Mouse (Mus musculus): Measurements from ENCODE around the gene Swap70. TPM values are rescaled to one million over a fixed set of nuclear protein-coding genes. Genes with fewer than 3 reads are reported as not detected.
A peak's percentile ranks its signal among the peaks of the same experiment; 100 is the strongest.
"Not testable (repeated sequence)": the region's sequence is repeated elsewhere in the genome, so short reads cannot be mapped to it uniquely, and the experiment has no call there.

The Swap70 gene
- polyA plus RNA-seq, 1 experiment, result 2.2 TPM

DNA sequence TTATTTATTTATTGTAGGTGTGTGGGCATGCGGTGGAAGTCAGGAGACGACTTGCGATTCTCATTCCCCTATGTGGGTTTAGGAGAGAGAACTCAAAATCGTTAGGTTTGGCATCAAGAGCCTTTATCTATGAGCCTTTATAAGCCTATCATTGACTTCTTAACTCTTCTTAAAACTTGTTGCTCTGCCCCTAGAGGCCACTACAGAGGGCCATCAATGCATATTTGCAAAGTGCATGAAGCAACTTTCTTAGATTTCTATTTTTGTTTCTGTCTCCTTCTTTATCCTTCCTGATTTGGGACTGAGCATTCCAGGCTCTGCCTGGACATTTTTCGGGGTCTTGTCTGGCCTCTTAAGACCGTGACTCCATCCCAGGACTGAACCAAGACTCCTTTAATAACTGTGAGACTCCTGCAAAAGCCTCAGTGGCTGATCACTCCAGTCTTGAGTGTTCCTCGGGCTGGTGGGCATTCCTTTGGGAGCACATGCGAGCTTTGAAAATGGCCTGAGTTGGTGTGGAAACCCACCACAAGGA is 393 bp upstream of the Swap70 start:
- TF ChIP-seq CTCF (IDR thresholded peaks at IDR 0.05; ENCODE audit: control insufficient read depth, insufficient read depth, insufficient replicate concordance, low read depth, low read length), result no peak
- no peak for TF ChIP-seq POLR2A (IDR thresholded peaks at IDR 0.05; ENCODE audit: control insufficient read depth, low read depth, low read length)
- Histone ChIP-seq H3K36me3 (ENCODE audit: control insufficient read depth, insufficient read depth, low read length) (no peaks in the 10 kb centered on the region), H3K27me3 (ENCODE audit: control insufficient read depth, insufficient read depth, low read length) (no peaks in the 10 kb centered on the region; the same call in 1 of the 2 replicates), H3K27ac (ENCODE audit: control insufficient read depth, insufficient read depth, low read depth, low read length) (peak overlapping the region; percentile 15), H3K4me1 (ENCODE audit: control insufficient read depth, insufficient read depth, low read length) (peaks cover 7% of the 10 kb centered on the region), H3K4me3 (ENCODE audit: control insufficient read depth, low read depth, low read length) (peak overlapping the region; percentile 99)

DNA sequence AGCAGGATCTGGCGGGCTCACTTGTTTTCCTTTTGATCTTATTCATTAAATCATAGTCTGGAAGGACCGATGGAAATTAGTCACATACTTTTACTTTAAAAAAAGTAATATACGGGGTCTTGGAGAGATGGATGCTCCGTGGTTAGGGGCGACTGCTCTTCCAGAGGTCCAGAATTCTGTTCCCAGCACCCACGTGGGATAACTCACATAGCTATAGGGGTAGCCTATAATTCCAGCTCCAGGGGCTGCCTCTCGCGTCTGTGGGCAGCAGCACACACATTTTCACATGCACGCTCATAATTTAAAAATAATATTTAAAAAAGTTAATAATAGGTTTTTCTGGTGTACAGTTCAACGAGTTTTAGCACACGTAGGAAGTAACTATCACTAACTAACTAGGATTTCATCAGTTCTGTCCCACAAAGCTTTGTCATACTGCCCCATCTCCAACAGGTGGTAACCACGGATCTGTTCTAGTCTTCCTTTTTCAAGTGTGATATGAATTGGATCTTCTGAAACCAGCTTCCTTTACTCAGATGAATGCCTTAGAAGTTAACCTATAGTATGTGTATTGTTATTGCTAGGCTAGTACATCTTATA is 1.2 kb downstream of the Swap70 start:
- no peak for TF ChIP-seq POLR2A (IDR thresholded peaks at IDR 0.05; ENCODE audit: control insufficient read depth, low read depth, low read length)
- TF ChIP-seq CTCF (IDR thresholded peaks at IDR 0.05; ENCODE audit: control insufficient read depth, insufficient read depth, insufficient replicate concordance, low read depth, low read length), result no peak
- Histone ChIP-seq H3K27ac (ENCODE audit: control insufficient read depth, insufficient read depth, low read depth, low read length) (no peak overlapping the region), H3K36me3 (ENCODE audit: control insufficient read depth, insufficient read depth, low read length) (no peaks in the 10 kb centered on the region), H3K27me3 (ENCODE audit: control insufficient read depth, insufficient read depth, low read length) (no peaks in the 10 kb centered on the region; the same call in 1 of the 2 replicates), H3K4me1 (ENCODE audit: control insufficient read depth, insufficient read depth, low read length) (peaks cover 7% of the 10 kb centered on the region), H3K4me3 (ENCODE audit: control insufficient read depth, low read depth, low read length) (no peak overlapping the region)

DNA sequence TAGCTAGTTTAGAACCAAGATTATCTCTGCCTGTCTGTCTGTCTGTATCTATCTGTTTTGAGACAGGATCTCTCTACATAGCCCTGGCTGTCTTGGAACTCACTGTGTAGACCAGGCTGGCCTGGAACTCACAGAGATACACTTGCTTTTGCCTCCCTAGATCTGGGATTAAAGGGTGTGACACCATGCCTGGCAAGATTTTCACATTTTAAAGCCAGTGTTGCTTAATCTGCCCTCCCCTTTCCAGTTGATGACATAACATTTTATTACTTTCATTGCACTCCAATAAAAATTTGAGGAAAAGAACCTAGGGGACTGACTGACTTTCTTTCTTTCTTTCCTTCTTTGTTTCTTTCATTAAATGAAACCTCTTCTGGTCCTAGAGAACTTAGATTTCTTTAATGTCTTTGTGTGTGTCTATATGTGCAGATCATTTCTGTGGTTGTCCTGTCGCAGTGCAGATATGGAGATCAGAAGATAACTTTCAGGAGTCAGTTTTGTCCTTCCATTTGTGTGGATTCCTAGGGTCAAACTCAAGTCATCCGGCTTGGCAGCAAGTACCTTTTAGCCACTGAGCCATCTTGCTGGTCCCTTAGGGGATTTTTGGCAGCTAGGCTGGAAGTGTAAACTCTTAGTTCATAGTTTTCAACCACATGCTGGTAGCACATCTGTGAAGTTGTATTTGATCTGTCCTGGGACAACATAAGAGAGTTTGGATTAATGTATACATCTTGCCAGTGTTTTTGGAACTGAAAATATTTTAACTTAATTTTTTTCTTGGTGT is 2.4 kb downstream of the Swap70 start:
- Histone ChIP-seq H3K27ac (ENCODE audit: control insufficient read depth, insufficient read depth, low read depth, low read length) (no peak overlapping the region), H3K4me3 (ENCODE audit: control insufficient read depth, low read depth, low read length) (no peak overlapping the region), H3K36me3 (ENCODE audit: control insufficient read depth, insufficient read depth, low read length) (no peaks in the 10 kb centered on the region), H3K27me3 (ENCODE audit: control insufficient read depth, insufficient read depth, low read length) (no peaks in the 10 kb centered on the region; the same call in 1 of the 2 replicates), H3K4me1 (ENCODE audit: control insufficient read depth, insufficient read depth, low read length) (peaks cover 7% of the 10 kb centered on the region)
- TF ChIP-seq CTCF (IDR thresholded peaks at IDR 0.05; ENCODE audit: control insufficient read depth, insufficient read depth, insufficient replicate concordance, low read depth, low read length) (no peak), POLR2A (IDR thresholded peaks at IDR 0.05; ENCODE audit: control insufficient read depth, low read depth, low read length) (no peak)

DNA sequence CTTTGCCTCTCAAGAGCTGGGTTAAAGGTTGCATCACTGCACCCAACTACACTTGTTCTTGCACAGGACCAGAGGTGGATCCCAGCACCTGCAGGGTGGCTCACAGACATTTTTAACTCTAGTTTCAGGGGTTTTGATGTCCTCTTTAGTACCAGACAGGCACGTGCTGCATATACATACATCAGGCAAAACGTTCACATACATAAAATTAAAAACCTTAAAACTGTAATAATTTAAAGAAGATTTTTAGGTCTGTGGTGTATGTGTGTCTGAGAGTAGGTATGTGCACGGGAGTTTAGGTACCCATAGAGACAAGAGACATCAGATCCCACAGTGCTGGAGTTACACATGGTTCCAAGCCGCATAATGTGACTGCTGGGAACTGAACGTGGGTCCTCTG is 5.0 kb downstream of the Swap70 start:
- Histone ChIP-seq H3K27ac (ENCODE audit: control insufficient read depth, insufficient read depth, low read depth, low read length) (no peak overlapping the region), H3K4me3 (ENCODE audit: control insufficient read depth, low read depth, low read length) (no peak overlapping the region), H3K4me1 (ENCODE audit: control insufficient read depth, insufficient read depth, low read length) (peaks cover 7% of the 10 kb centered on the region), H3K27me3 (ENCODE audit: control insufficient read depth, insufficient read depth, low read length) (no peaks in the 10 kb centered on the region; the same call in 1 of the 2 replicates), H3K36me3 (ENCODE audit: control insufficient read depth, insufficient read depth, low read length) (no peaks in the 10 kb centered on the region)
- TF ChIP-seq POLR2A (IDR thresholded peaks at IDR 0.05; ENCODE audit: control insufficient read depth, low read depth, low read length) (no peak), CTCF (IDR thresholded peaks at IDR 0.05; ENCODE audit: control insufficient read depth, insufficient read depth, insufficient replicate concordance, low read depth, low read length) (no peak)

DNA sequence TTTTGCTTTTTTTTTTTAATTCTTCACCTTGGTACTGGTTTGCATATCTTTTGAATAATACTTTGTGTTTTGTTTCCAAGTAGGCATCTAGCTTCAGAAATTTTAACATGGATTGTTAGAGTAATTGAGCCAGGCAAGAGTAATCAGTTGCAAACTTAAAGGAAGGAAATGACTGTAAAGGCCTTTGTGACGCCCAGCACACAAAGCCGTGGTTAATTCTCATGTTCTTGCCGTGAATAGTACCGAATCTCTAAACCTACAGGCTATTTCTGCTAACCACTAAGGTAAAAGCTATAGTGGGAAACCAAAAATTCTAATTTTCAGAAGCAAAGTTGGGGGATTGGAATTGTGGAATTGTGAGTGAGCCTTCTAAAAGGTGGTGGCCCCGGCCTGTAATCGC is 8.5 kb downstream of the Swap70 start:
- no peak for TF ChIP-seq CTCF (IDR thresholded peaks at IDR 0.05; ENCODE audit: control insufficient read depth, insufficient read depth, insufficient replicate concordance, low read depth, low read length)
- no peak for TF ChIP-seq POLR2A (IDR thresholded peaks at IDR 0.05; ENCODE audit: control insufficient read depth, low read depth, low read length)
- H3K27me3 ChIP-seq (ENCODE audit: control insufficient read depth, insufficient read depth, low read length), result no peaks in the 10 kb centered on the region
- no peak overlapping the region for H3K4me3 ChIP-seq (ENCODE audit: control insufficient read depth, low read depth, low read length)
- H3K4me1 ChIP-seq (ENCODE audit: control insufficient read depth, insufficient read depth, low read length), result no peaks in the 10 kb centered on the region
- H3K27ac ChIP-seq (ENCODE audit: control insufficient read depth, insufficient read depth, low read depth, low read length), result no peak overlapping the region
- H3K36me3 ChIP-seq (ENCODE audit: control insufficient read depth, insufficient read depth, low read length), result no peaks in the 10 kb centered on the region

DNA sequence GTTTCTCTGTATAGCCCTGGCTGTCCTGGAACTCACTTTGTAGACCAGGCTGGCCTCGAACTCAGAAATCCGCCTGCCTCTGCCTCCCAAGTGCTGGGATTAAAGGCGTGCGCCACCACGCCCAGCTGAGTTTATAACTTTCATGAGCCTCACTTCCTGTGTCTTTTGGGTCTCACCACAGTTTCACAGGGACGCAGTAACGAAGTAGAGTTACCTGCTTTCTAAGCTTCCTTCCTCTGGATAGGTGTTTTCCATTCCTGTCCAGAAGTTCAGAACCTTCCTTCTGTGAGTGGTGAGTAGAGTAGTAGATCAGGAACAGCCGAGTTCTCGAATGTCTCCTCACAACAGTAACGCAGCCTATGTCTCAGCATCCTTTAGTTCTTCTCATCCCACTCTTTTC is 9.6 kb downstream of the Swap70 start:
- not testable (repeated sequence) for H3K27ac ChIP-seq (ENCODE audit: control insufficient read depth, insufficient read depth, low read depth, low read length); H3K4me3 ChIP-seq (ENCODE audit: control insufficient read depth, low read depth, low read length); H3K36me3 ChIP-seq (ENCODE audit: control insufficient read depth, insufficient read depth, low read length); H3K4me1 ChIP-seq (ENCODE audit: control insufficient read depth, insufficient read depth, low read length); H3K27me3 ChIP-seq (ENCODE audit: control insufficient read depth, insufficient read depth, low read length)

DNA sequence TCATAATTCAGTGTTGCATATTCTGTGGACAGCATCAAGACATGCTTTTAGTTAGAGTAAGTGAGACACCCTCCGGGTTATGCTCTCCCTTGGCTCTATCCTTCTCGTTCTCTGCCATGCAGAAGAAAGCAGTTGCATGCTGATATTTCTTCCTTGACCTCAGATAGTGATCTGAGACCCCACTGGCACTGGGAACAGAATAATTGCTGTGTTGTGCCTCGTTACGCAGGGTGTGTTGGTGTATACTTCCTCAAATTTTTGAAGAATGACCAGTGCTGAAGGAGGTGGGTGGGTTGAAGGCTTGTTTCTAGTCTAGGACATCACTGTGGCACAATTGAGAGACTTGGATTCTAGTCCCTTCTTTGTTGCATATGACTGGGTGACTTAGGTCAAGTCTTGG is 14.6 kb downstream of the Swap70 start:
- Histone ChIP-seq H3K4me3 (ENCODE audit: control insufficient read depth, low read depth, low read length) (no peak overlapping the region), H3K4me1 (ENCODE audit: control insufficient read depth, insufficient read depth, low read length) (no peaks in the 10 kb centered on the region), H3K27ac (ENCODE audit: control insufficient read depth, insufficient read depth, low read depth, low read length) (no peak overlapping the region), H3K27me3 (ENCODE audit: control insufficient read depth, insufficient read depth, low read length) (no peaks in the 10 kb centered on the region), H3K36me3 (ENCODE audit: control insufficient read depth, insufficient read depth, low read length) (no peaks in the 10 kb centered on the region)
- TF ChIP-seq POLR2A (IDR thresholded peaks at IDR 0.05; ENCODE audit: control insufficient read depth, low read depth, low read length), result no peak

Data from testis, adult 2 months (tissue).